Mouse (Mus musculus): ENCODE results near the gene Mrps26.
"Not testable (repeated sequence)": the region's sequence is repeated elsewhere in the genome, so short reads cannot be mapped to it uniquely, and the experiment has no call there.

Mrps26 gene

GRCm38 (mm10) chr2:130574960-130575359 is 11.4 kb downstream of the Mrps26 start:
- no peak for ATAC-seq (ENCODE audit: insufficient number of reproducible peaks, low FRiP score, low TSS enrichment)

DNA sequence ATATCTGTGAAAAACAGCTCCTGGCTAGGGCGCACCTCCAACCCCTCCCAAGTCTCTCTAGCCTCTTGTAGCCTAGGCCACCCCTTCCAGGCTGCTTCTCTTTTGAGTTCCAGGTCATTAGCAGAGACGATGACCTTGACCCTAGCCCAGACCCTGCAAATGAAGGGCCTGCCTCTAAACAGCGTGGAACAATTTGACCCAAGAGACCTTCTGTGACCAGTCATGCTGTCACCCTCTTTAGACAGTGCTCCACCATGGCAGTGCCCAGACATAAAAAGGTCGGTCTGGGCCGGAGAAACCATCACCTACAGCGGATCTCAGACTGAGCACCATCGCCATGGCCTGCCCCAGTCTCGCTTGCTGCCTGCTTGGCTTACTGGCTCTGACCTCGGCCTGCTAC is 12.3 kb downstream of the Mrps26 start, which contains the start of gene Oxt:
Gene Oxt, plus strand, starts transcription at position 301 of the 400 bp plus-strand sequence.
- no peak for ATAC-seq (ENCODE audit: insufficient number of reproducible peaks, low FRiP score, low TSS enrichment)

GRCm38 (mm10) chr2:130576564-130576963 is 13.0 kb downstream of the Mrps26 start:
- ATAC-seq (ENCODE audit: insufficient number of reproducible peaks, low FRiP score, low TSS enrichment) = not testable (repeated sequence)

- no peak for ATAC-seq (ENCODE audit: insufficient number of reproducible peaks, low FRiP score, low TSS enrichment)
Observed at GRCm38 (mm10) chr2:130577021-130577420, 13.5 kb downstream of the Mrps26 start.

DNA sequence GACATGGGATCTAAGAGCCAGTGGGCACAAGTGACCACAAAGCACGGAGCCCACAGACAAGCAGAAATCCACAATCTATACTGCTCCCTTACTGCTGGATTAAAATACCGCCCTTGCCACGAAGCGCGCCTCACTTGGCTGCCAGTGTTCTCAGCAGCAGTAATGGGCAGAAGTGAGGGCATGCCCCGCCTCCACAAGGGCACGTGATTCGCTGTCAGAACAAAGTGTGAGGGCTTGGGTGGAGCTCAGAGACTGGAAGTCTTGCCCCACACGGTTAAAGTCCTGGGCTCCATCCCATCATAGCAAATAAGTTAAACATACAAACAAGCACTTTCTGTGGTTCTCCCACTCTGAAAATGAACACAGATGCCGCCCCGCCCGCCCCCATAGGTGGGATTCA is 14.1 kb downstream of the Mrps26 start:
- no peak for ATAC-seq (ENCODE audit: insufficient number of reproducible peaks, low FRiP score, low TSS enrichment)

GRCm38 (mm10) chr2:130578148-130578547 is 14.6 kb downstream of the Mrps26 start:
- no peak for ATAC-seq (ENCODE audit: insufficient number of reproducible peaks, low FRiP score, low TSS enrichment)

DNA sequence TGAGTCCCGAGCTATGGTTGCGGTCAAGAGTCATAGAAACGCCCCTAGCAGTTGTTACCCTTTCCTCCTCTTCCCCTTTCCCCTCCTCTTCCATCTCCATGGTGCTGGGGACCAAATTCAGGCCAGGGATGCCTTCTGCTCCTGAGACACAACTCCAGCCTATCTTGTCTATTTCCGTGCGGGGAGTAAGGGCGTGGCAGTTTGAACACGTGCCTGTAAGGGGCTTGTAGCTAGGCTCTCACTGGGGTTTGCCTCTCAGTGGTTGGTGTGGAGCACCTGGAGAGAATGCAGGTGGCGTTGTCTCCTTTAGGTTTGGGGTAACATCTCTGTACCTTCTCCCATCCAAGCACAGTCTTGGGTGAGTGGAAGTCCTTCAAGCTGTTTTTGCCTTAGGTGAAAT is 16.2 kb downstream of the Mrps26 start:
- no peak for ATAC-seq (ENCODE audit: insufficient number of reproducible peaks, low FRiP score, low TSS enrichment)

DNA sequence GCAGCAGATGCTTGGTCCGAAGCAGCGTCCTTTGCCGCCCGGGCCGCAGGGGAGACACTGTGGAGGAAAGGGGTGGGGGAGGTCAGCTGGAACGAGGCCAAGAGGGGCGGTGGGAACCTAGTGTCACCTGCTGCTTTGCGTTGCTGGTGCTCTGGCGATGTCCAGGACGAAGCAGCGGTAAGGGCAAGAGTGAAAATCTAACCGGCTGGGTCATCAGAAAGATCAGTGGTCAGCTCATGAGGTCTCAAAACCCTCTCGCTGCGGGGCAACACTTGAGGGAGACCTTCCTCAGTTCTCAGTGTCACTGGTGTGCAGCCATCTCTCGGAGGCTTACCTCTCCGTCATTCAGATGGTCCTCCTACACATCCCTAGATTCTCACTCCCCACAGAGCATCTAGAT is 17.7 kb downstream of the Mrps26 start:
- no peak for ATAC-seq (ENCODE audit: insufficient number of reproducible peaks, low FRiP score, low TSS enrichment)

DNA sequence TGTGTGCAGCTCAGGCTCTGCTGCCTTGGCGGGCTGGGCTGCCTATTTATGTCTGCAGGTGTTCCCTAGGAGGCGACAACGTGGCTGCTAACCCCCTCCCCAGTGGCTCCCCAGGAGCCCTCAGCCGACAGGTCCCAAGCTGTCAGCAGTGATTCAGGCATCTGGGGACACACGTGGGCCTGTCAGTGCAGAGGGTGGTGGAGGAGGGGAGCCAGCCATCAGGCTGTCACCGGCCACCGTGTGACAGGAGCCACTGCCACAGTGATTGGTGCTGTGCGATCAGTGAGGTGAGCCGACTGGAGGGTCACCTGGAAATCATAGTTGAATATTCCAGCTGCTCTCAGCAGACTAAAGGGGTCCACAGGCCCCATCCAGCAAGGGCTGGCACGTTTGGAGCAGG is 19.0 kb downstream of the Mrps26 start, which contains the start of gene Avp:
Gene Avp, minus strand, starts transcription at position 3 of the 400 bp plus-strand sequence.
- no peak for ATAC-seq (ENCODE audit: insufficient number of reproducible peaks, low FRiP score, low TSS enrichment)

- ATAC-seq (ENCODE audit: insufficient number of reproducible peaks, low FRiP score, low TSS enrichment) = no peak
Observed at GRCm38 (mm10) chr2:130583902-130584560, 20.5 kb downstream of the Mrps26 start.

GRCm38 (mm10) chr2:130586016-130586415 is 22.5 kb downstream of the Mrps26 start:
- no peak for ATAC-seq (ENCODE audit: insufficient number of reproducible peaks, low FRiP score, low TSS enrichment)

- ATAC-seq (ENCODE audit: insufficient number of reproducible peaks, low FRiP score, low TSS enrichment) = no peak
Observed at GRCm38 (mm10) chr2:130588373-130588772, 24.8 kb downstream of the Mrps26 start.

DNA sequence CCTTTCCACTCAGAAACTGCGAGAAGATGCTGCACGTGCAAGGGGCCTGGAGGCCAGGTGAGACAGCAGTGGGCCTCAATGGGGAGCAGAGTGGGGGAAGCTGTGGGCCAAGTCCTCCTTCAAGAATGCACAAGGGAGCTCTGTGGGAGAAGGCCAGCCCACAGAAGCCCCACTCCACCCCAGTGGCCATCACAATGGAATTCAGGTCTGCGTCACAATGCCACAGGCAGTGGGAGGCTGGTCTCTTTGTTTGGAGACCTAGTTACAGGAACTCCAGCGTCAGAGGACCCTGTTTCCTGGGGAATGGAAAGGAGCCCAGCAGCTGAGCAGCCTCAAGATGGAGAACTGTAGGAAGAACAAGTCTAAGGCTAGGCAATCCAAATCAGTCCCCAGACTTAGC is 25.6 kb downstream of the Mrps26 start:
- ATAC-seq (ENCODE audit: insufficient number of reproducible peaks, low FRiP score, low TSS enrichment) = no peak

DNA sequence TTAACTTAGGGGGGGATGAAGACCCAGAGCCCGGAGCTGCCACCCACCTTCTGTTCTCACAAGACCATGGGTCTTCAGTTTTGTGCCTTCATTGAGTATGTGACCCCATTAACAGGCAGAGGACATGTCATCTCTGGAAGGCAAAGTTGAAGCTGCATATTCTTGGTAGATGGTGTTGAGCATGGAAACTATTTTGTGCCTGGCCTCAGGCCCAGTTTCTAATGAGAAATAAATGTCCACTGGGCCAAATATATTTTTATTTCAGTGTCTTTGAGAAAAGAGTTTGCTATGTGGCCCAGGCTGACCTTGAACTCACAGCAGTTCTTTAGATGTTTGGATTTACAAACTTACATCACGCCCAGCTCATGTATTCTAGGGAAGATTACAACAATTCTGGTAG is 26.2 kb downstream of the Mrps26 start:
- no peak for ATAC-seq (ENCODE audit: insufficient number of reproducible peaks, low FRiP score, low TSS enrichment)

- no peak for ATAC-seq (ENCODE audit: insufficient number of reproducible peaks, low FRiP score, low TSS enrichment)
Observed at GRCm38 (mm10) chr2:130591016-130591415, 27.5 kb downstream of the Mrps26 start.

GRCm38 (mm10) chr2:130595596-130595995 is 32.1 kb downstream of the Mrps26 start:
- ATAC-seq (ENCODE audit: insufficient number of reproducible peaks, low FRiP score, low TSS enrichment) = no peak

DNA sequence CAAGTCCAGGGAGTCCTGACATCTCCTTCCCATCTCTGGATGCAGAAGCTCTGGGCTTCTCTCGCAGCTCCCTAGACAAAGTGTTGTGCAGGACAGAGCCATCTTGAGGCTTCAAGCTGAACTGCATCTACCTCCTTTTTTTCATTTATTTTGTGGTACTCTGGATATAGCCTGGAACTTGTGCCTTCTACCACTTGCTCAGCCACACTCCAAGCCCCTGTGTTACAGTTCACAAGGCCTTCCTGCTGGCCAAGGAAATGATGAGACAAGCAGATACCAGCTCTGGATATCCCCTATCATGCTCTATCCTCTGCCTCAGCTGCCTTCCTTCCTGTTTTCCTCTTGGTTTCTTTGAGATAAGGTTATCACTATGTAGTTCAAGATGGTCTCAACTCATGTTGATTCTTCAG is 34.1 kb downstream of the Mrps26 start:
- no peak for ATAC-seq (ENCODE audit: insufficient number of reproducible peaks, low FRiP score, low TSS enrichment)

GRCm38 (mm10) chr2:130598399-130598798 is 34.9 kb downstream of the Mrps26 start:
- no peak for ATAC-seq (ENCODE audit: insufficient number of reproducible peaks, low FRiP score, low TSS enrichment)

- ATAC-seq (ENCODE audit: insufficient number of reproducible peaks, low FRiP score, low TSS enrichment) = no peak
Observed at GRCm38 (mm10) chr2:130602195-130602594, 38.7 kb downstream of the Mrps26 start.

GRCm38 (mm10) chr2:130613091-130613490 is 49.5 kb downstream of the Mrps26 start:
- no peak for ATAC-seq (ENCODE audit: insufficient number of reproducible peaks, low FRiP score, low TSS enrichment)
